Mouse (Mus musculus): ENCODE data around the gene AC141477.1.

AC141477.1 gene

GRCm38 (mm10) chr10:76440281-76440680, at the start of gene AC141477.1:
TSS of gene AC141477.1 (minus strand) at chr10:76440444.
- DNase-seq (ENCODE audit: low read depth): no peak

DNA sequence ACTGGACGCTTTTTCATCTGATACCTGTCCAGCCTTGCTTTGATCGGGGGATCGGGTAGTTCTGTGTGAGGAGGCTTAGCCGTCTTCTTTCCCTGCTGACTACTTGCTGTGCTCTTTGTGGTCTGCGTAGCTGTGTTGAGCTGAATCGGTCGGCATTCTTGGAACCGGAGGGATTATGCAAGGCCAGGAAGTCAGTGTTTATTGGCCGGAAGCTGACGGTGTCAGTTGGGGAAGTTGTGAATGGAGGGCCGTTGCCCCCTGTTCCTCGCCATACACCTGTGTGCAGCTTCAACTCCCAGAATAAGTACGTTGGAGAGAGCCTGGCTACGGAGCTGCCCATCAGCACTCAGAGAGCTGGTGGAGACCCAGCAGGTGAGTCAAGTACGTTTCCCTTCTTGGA, 49.0 kb upstream of the AC141477.1 start:
- DNase-seq (ENCODE audit: low read depth): no peak

- no peak for DNase-seq (ENCODE audit: low read depth)
These were observed 48.0 kb upstream of the AC141477.1 start for GRCm38 (mm10) chr10:76488265-76488664.

DNA sequence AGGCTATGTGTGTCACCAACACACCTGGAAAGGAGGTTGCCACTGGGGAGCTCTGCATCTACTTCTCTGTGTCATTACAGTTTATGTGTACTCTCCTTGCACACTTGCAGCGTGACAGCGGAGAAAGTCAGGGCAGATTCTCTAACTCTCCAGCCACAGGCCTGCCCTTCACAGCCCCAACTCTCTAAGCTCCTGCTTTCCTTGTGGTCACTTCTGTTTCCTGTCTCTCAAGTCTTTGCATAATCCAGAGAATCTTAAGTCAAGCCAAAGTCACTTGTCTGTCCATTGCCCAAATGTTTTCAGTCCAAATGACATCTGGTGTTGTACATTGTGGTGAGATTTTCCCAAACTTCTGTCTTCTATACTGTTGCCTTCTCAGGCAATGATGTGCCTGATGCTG, 46.1 kb upstream of the AC141477.1 start:
- DNase-seq (ENCODE audit: low read depth): no peak

DNA sequence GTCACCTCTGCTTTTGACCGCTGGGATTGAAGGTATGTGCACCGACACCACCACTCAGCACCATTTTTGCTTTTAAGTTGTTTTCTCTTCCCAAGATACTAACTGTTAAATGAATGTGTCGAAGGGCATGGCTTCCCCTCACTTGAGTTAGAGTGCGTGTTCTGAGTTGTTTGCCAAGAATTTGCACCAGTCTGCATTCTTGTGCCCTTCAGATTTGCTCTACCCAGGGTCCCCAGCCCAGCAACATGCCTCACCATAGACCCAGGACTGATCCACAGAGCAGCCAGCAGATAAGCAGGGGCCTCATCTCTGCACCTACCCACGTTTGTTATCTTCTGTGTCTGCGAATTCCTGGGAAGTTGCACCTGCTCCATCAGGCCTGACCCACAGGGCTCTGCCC, 41.2 kb upstream of the AC141477.1 start:
- no peak for DNase-seq (ENCODE audit: low read depth)

DNA sequence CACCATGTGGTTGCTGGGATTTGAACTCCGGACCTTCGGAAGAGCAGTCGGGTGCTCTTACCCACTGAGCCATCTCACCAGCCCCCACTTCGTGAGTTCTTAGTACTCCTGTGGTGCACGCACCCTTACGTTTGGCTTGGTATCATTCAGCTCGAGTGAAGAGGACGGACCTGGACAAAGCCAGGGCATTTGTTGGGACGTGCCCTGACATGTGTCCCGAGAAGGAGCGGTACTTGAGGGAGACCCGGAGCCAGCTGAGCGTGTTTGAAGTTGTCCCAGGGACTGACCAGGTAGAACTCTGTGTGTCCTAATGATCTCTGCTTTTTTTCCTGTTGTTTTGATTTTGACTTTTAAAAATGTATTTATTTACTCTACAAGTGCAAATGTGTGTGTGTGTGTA, 40.6 kb upstream of the AC141477.1 start:
- DNase-seq (ENCODE audit: low read depth): no peak

- no peak for DNase-seq (ENCODE audit: low read depth)
These were observed 33.5 kb upstream of the AC141477.1 start for GRCm38 (mm10) chr10:76473759-76474158.

GRCm38 (mm10) chr10:76468203-76469162, 28.2 kb upstream of the AC141477.1 start, which contains the start of the genes Mcm3ap and Ybey:
TSS of gene Mcm3ap (plus strand) at chr10:76468927.
TSS of gene Ybey (minus strand) at chr10:76469114.
- DNase-seq (ENCODE audit: low read depth): peak; percentile 84

GRCm38 (mm10) chr10:76462721-76463120, 22.5 kb upstream of the AC141477.1 start:
- no peak for DNase-seq (ENCODE audit: low read depth)

DNA sequence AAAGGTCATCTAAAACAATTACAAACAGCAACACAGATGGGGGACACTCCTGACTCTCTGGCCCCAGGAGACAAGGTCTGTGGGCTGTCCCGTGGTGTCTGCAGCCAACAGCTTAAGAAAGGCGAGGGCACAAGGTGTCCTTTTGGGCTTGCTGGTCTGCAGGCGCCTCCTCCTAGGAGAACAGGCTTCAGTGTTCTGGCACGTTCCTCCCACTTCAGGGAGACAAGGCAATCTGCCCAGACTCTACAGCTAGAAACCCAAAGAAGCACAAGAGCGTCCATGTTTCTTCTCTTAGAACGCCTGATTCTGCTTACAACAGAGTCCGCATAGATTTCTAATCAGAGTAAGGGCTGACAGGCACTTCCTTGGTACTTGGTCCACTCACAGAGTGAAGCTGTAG, 22.1 kb upstream of the AC141477.1 start:
- DNase-seq (ENCODE audit: low read depth): no peak

GRCm38 (mm10) chr10:76461255-76461654, 21.0 kb upstream of the AC141477.1 start:
- no peak for DNase-seq (ENCODE audit: low read depth)

- no peak for DNase-seq (ENCODE audit: low read depth)
These were observed 15.0 kb upstream of the AC141477.1 start for GRCm38 (mm10) chr10:76455289-76455688.

- no peak for DNase-seq (ENCODE audit: low read depth)
These were observed 8.6 kb upstream of the AC141477.1 start, which contains the start of gene 2610028H24Rik for GRCm38 (mm10) chr10:76448851-76449250. TSS of gene 2610028H24Rik (plus strand) at chr10:76449081.

DNA sequence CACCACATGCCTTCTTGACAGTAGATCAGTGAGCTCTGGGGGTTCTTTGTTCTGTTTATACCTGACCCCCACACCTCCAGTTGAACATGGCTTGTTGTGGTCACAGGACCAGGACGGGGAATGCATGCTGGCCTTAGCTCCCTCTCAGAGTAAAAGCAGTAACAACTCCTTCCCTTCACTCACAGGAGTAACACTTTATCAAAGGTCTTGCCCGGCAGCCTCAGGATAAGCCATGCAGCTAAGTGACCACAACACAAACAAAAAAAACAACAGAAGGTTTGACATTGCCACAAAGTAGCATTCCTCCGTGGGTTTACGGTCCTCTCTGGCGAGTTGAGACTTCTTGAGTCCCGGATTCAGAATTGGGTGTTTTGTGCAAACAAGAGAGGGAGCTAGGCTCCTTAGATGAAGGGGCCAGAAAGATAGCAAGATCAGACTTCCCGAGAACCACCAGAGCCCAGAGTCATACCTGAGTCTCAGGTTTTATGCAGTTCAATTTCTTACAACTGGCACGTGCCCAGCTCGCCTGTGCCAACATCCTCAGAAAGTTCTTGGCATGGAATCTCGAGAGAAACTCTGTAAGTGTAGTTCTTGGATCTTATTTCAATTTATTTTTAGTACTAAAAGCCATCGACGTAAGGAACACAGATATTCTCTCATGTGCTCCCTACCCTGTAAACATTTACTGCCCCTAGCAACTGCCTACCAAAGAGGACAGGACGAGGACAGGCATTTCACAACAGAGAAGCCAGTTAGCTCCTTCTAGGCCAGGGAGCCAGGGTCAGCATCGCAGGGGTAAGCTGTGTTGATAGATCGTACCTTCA, 7.4 kb upstream of the AC141477.1 start:
- DNase-seq (ENCODE audit: low read depth): no peak

DNA sequence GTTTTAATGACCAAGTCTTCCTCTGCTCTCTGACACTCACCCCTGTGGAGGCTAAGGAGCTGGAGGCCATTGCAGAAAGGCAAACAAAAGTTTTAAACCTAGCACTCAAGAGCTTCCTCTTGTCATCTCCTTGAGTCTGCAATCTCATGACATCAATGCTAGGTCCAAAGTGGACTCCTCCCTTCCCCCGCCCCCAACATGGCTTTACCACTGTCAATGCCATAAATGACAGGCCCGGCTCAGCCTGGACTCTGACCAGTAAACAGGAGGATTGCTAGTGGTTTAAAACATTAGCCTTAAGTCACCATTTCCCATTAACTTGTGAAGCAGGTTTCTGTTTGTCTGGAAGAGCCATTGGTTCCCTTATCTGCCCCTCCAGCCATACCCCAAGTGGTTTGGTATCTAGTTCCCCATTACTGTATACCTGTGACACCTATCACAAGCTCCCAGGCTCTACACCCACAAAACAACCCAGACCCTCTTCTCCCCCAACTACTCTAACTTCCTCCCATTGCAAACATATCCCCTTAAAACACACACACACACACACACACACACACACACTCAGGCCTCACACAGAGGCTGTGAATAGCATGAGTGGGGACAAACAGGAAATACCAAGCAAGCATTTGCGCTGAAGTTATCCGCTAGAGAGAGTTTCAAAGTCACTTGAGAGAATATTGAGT, 5.9 kb upstream of the AC141477.1 start:
- DNase-seq (ENCODE audit: low read depth): no peak

DNA sequence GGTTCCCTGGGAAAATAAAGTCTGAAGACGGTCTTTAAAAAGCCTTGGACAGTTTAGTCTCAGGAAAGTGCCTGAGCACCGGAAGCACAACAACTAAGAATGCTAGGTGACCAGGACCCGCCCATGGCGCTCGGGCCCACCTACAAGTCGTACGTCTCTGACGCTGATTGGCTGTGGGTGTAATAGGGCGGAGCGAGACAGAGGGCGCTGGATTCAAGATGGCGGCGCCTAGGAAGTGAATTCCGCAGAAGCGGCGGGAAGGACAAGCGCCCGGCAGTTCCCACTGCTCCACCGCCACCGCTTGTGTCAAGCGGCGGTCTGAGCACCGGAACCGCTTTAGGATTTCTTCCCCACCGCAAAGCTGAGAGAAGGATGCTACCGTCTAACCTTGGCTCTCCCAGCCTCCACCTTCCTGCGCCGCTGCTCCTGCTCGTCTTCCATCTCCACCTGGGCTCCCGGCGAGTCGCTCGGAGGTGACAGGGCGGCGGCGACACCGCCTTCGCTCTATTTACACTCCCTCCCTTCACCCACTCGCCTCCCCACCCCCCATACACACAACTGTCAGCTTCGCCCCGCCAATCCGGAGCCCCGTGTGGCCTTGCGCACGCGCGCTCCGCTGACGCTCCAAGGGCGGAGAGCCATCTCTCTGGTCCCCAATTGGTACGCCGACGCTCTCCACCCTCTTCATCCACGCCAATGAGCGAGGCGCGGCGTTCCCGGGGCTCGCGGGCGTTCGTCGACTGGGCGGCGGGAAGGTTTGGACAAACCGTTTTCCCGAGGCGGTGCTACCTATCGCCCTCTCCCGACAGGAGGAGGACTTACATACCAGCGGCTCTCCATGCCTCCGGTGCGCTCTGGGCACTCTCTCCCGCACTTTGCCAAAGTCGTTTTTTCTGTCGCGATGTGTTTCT, 2.2 kb upstream of the AC141477.1 start, which contains the start of gene Pcnt:
Gene Pcnt, minus strand, starts transcription at position 609 of the 911 bp plus-strand sequence.
- peak; percentile 98 for DNase-seq (ENCODE audit: low read depth)

DNA sequence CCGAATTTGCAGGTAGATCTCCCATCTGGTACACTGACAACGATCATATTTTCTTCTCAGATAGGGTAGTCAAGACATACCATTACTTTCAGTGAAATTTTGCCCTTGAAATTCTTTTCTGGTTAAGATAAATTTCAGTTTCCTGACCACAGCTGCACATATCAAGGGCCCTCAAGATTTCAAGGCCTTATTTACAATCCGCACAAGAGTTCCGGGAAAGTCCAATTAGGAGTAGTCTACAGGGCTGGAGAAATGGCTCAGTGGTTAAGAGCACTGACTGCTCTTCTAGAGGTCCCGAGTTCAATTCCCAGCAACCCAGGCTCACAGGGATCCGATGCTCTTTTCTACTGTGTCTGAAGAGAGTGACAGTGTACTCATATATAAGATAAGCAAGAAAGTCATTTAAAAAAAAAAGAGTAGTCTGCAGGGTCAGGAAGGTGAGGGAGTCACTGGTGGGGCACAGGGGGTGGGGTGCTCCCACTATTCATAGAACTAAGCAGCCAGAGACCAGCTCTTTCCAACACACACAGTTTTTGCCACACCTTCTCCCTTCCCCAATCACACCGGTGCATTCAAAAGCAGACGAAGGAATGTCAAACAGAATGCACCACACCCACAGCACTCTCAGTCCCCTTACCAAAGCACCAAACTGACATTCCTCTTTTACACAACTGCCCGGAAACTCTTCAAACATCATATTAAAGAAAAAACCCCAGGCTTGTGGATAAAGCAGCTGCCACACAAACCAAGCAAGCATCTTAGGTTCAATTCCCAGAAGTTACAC, 945 bp downstream of the AC141477.1 start:
- no peak for DNase-seq (ENCODE audit: low read depth)

DNA sequence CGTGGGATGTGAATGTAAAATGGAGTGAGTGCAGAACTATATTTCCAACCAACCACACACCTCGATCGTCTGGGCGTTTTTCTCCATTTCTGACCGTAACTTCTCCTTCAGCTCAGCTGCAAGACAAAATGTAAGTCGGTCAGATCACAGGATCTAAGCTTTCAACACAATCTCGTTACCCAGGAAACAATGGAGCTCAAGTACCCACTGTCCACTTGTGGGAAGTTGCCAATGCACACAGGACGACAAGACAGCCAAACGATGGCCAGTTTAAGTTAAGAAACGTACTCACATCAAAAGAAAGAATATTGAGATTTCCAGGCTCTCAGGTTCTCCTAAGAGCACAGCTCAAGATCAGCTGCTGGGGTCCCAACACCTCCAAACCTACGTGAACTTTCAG, 6.3 kb downstream of the AC141477.1 start:
- no peak for DNase-seq (ENCODE audit: low read depth)

GRCm38 (mm10) chr10:76425674-76426073, 14.6 kb downstream of the AC141477.1 start:
- DNase-seq (ENCODE audit: low read depth): no peak

- DNase-seq (ENCODE audit: low read depth): no peak
These were observed 23.4 kb downstream of the AC141477.1 start for GRCm38 (mm10) chr10:76416811-76417210.
